Mouse (Mus musculus) kidney, adult 8-10 months (tissue): ENCODE measurements around the gene Bri3.

Experiments used
- DNase-seq, 2 experiments: peaks; one replicate each; pipeline ENCODE4 v3.0.0; 2022

Gene Bri3

DNA sequence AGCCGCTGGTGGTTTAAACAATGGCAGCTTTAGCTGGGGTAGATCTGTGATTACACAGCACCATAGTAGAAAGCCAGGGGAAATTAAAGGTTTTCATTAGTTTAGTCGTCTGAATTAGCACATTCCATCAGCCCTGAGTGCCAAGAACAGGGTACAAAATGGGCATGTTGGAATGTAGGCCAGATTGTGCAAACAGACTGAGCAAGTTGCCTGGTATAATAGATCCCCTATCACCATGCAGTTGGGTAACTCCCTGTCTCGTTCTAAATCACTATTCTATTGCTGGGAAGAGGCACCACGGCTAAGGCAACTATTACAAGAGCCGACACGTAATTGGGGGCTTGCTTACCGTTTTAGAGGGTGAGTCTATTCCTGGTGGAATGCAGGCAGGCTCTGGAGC lies 9.5 kb upstream of the Bri3 start:
- DNase-seq, result no peak

DNA sequence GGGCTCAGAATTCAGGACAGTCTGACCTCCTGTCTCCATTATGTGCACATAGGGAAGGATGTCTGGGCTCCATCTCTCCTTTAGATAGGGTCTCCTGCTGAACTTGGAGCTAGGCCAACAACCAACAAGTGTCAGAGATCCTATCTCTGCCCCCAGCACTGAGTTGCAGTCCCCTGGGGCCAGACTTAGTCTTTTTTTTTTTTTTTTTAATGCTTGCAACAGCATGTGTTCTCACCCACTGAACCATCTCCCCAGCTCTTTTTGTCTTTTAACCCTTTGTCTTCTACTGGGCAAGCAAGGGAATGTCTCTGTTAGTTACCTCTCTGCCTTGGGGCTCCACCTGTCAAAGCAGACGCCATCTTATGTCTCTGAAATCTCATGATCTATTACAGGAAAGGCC lies 5.3 kb upstream of the Bri3 start:
- DNase-seq, result no peak

DNA sequence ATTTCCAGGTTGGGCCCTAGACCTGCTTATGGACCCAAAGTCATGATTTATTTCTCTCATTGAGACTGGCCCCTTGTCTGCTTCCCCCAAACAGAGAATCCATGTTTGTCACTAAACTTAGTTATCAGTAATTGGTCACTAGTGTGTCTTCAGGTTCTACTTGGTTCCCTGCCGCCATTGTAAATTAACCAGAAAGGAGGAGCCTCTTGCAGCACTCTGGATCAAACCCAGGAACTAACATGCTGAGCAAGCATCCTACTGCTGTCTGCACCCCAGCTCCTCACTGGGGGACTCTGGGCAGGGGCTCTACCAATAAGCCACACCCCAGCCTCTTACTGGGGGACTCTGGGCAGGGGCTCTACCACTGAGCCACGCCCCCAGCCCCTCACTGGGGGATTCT lies 1.4 kb downstream of the Bri3 start:
- no peak for DNase-seq

DNA sequence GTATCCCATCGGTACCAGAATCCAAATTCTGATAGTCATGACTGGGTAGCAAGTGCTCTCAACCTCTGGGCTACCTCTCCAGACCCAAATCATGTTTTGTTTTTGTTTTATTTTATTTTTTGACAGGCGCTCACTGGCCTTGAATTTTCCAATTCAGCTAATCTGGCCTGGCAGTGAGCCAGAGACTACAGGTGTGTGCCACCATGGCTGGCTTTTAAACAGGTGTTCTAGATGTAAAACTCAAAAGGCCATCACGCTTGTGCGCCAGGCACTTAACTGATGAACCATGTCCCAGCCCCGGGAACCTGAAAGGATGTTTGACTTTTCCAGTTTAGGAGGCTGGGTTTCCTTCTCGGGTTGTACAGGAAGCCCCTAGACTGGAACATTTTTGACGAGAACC lies 2.4 kb downstream of the Bri3 start:
- no peak for DNase-seq

DNA sequence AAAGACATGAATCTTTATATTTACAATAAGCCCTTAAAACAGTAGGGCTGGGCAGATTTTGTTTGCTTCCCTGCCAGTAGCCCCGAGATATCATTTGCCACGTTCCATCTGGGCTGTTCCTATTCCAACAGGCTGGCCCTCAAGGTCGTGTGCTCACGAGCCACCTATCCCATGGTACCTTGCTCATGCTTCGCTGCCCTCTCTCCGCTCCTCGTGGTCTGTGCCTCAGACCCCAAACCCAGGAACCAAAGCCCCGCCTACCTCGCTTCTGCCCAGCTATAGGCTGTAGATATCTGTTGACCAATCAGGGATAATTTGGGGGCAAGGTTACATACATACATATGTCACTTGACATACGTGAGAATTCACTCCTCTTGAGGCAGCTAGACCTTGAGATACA lies 3.1 kb downstream of the Bri3 start:
- no peak for DNase-seq

DNA sequence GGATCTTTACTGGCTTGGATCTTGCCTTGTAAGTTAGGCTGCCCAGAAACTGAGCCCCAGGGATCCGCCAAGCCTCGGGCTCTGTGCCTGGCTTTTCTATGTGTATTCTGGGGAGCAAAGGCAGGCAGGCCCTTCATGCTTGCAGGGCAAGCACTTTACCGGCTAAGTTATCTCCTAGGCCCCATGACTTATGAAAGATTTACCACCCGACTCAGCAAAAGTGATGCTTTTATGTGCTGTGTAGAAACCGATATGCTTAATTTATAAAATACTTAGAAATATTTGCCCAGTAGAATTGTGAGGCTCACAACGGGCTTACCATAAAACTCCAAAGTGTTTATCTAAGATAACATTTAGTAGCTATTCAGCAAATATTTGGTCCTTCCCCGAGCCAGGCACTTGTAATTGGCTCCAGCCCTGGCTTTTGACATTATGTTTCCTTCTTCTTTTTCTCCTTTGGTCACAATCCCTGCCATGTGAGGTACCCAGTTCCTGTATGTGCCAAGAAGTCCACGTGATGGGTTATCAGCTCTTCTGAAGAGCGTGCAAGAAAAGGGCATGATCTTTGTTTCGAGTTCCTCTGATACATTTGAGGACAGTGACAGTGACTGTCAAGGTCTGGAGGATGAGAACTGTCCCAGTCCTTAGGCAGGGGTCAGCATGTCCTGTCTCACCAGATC lies 3.8 kb downstream of the Bri3 start:
- no peak for DNase-seq

DNA sequence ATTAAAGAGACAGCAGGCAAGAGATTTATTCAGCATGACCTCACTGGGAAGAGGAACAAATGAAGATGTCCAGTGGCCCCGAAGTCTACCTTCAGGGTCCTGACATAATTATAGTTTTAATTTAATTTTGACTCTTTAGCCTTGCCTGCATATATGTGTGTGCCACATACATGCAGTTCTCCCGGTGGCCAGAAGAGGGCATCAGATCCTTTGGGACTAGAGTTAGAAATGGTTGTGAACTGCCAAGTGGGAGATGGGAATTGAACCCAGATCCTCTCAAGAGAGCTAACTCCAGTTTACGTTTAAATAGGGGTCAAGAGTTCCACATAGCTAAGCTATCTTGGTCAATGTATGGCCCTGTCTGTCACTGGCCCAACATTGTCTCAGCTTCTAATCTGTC lies 5.6 kb downstream of the Bri3 start:
- no peak for DNase-seq

DNA sequence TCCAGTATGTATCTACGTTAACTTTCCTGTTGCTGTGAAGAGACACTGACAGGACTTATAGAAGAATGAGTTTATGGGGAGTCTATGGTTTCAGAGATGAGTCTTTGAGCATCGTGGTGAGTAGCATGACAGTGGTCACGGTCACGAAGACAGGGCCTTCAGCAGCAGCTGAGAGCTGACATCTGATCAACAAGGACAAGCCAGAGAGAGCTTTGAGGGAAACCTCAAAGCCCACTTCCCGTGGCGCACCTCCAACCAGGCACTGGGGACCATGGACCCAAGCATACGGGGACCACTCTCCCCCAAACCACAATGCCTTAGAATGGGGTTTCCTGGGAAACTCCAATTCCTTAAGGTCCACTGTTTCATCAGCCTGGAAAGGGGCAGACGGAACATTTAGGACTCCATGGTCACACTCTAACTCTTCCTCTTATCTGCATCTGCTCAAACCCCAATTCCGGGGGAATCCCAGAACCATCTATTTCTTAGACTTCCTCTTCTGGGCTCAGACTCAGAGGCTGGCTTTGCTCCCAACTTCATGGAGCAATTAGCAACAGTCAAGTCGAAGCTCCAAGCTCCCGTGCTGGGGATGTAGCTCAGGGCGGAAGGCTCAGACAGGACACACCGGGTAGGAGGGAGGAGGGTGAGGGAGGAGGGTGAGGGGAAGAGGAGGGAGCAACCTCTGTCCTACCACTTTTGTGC lies 7.8 kb downstream of the Bri3 start:
- no peak for DNase-seq

DNA sequence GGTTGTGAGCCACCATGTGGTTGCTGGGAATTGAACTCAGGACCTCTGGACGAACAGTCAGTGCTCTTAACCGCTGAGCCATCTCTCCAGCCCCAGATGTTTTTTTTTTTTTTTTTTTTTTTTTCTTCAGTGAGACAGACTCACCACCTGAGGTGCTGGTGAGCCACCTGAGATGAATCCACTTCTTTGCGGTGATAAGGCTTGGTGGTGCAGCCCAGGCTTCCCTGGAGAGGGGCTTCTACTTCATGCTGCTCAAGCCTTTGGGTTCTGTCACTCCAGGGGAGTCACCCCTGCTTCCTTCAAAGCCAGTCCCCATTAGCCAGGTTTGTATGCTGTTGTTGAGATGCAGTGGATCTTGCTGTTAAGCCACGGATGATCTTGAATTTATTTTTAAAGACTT lies 9.0 kb downstream of the Bri3 start:
- no peak for DNase-seq

DNA sequence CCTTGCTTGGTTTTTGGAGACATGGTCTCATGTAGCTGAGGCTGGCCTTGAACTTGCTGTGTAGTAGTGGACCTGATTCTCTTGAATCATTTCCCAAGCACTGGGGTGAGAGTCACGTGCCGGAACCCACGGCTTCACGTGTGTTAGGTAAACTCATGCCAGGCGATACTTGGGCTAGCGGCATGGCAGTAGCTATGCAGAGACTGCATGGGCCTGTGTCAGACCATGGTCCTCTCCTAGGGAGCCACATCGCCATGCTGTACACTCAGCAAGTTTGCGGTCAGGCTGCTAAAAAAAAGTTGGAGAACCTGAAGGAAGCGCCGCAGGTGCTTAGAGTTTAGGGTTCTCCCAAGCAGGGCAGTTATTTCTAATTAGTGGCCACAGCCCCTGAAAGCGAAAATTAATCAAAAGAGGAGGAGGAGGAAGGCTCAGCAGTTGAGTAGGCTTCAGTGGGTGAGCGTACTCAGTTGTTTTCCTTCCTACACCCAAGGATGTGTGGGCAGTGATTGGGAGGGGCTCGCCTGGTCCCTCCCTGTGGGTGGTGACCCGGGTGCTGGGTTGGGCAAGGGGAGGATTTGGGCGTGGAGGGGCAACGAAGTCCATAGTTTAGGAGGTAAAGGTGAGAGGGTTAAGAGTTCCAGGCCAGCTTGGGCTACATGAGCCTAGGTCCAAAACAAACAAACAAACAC lies 10.0 kb downstream of the Bri3 start:
- peak; percentile 87 to 90 for DNase-seq

DNA sequence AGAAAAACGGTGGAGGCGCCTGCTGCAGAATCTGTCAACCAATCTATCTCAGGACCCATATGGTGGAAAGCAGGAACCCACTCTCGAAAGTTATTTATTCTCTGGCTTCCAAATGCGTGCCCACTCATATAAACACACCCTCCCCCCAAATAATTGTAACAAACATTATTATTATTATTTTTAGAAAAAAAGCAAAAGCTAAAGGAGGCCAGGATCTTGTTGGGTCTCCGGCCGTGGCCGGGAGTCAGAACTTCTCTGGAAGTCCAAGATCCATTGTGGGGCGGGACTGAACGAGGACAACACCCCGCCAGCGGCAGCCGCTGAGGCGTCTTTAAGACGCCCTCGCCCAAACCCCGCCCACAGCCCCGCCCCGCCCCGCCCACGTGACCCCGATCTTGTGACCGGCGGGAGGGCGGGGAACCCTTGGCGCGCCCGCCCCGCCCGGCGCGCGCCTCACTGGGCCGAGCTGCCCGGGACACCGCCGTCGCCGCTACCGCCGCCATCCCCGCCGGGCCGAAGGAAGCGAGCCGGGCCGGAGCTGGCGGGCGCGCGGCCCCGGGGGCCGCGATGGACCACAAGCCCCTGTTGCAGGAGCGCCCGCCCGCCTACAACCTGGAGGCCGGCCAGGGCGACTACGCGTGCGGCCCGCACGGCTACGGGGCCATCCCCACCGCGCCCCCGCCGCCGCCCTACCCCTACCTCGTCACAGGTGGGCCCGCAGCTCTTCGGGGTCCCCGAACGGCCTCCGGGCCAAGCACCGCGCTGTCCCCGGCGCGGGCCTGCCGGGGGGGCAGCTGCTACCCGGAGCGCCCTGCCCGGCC lies 10.8 kb downstream of the Bri3 start:
- peak; percentile 87 to 92 for DNase-seq

DNA sequence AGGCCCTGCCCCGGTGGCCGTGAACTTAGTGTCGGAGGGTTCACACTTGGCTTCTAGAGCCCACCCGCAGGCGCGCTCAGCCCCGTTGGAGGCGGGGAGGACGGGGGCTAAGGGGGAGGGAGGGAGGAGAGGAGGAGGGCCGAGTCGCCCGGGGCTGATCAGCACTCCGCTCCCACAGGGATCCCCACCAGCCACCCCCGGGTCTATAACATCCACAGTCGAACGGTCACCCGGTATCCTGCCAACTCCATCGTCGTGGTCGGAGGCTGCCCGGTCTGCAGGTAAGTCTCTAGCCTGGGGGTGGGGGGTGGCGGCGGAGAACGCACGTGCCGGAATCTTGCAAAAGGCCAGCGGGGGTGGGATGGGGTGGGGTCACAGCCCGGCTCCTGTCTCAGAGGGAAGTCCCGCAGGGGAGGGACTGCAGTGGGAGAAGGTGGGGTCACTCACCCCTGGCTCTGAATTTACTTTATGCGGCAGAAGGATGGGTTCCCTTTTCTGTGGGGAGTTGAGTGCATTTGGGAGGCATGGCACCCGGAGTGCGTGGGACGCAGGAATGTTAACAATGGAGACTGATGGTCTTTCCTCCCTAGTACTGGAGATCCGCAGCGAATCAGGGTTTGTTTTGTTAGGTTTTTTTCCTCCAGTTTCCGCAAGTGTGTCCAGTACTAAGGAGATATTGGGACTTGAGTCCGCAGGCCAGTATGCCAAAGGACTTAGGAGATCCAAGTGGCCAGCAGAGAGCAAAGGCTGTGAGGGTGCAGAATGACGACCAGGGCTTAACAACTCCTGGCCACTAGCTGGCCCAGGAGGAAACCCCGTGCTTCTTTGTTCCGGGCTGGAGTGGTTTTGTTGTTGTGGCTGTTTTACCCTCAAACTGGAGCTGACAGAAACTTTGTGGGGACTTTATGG lies 11.6 kb downstream of the Bri3 start:
- peak; percentile 57 for DNase-seq

DNA sequence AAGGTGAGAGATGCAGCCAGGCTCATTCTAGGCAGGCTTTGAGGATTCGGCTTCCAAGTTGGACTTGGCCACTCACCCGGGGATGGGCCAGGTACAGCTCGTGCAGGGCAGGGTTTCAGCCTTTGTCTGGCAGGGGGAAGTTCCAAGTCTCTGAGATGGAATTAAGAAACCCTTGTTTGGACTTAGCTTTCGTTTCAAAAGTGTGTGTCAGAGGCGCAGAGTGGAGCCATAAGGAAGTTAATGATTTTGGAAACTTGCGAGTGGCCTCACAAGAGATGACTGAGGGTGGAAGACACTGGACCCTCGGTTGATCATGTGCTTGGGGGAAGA lies 12.3 kb downstream of the Bri3 start:
- DNase-seq, result peak in 1 of 2 experiments; percentile 53

DNA sequence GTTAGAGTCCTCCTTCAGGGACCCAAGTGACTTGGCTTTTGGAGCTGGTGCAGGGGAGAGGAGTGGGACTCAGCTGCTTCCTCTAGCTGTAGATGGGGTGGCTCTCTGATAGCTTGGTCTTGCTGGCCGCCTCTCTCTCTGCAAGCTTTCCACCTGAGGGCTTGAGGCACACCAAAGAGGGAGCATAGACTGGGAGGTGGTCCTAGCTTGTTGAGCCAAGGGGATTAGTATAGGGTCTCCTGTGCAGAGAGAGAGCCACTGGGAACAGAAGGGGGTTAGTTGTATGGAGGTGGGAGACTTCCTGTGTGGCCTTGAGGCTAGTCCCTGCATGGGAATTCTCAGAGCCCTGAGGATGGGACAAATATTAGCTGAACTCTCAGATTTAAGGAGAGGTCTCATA lies 12.7 kb downstream of the Bri3 start:
- no peak for DNase-seq

DNA sequence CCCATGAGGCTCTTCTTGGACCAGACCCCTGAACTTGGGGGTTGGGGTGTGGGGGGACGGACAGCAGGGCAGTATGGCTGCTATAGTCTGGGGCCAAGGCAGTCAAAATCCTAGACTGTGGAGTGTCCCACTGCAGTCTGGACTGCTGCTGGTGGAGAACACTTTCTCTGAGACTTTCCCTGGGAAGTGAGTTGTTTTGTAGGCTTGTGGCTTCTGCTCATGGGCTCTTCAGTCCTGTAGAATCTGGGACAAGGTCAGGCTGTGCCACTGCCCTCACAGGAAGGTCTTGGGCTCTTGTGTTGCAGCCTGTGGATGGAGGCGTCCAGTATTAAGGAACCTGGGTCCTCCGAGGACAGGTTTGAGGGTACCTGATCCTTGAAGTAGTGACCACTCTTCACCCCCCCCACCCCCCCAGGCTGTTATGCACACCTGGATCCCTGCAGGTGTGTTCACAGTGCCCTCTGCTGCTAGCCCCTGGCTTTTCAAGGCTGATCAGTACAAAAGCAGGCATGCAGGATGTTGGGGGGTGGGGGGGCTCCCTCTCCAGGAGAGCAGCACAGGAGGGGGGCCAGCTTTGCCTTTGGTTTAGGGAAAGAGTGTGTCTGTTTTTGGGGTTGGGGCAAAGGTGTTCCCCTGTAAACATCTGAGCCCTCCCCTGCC lies 13.3 kb downstream of the Bri3 start:
- no peak for DNase-seq

DNA sequence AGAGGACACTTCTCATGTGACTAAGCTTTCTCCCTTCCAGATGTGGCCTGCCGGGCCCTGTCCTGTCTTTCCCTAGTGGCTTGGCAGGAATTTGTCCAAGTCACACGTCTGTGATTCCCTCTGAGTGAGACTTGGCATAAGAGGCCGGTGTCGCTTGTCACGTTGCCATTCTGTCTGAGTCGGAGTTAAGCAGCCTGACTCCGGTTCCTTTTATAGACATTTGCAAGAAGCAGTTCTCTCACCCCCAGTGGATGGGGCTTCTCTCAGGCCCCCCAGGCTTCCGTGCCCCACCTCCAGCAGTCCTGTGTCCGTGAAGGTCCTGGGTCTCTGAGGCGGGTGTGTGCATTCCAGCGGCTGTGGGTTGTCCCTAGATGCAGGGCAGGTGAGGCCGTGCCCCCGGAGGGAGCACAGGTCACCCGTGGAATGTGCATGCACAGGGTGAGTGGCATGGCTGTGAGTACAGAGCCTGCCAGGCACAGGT lies 13.9 kb downstream of the Bri3 start:
- peak; percentile 81 to 86 for DNase-seq

DNA sequence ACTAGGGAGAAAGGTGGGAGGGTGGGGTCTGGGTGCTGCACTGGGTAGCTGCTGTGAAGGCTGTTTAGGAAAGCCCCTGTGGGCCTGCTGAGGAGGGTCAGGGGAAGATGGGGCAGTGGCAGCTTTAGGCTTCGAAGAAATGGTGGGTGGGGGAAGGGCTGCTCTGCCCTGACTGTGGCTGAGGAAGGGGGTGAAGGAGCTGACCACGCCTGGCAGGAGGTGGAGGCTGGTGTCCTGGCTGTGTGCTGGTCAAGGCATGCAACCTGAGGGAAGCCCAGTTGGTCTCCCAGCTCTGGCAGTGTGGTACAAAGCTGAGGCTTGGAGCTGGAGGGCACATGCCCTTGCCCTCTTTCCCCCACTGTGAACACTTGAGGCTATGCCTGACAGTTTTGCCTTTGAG lies 14.4 kb downstream of the Bri3 start:
- peak in 1 of 2 experiments; percentile 54 for DNase-seq

DNA sequence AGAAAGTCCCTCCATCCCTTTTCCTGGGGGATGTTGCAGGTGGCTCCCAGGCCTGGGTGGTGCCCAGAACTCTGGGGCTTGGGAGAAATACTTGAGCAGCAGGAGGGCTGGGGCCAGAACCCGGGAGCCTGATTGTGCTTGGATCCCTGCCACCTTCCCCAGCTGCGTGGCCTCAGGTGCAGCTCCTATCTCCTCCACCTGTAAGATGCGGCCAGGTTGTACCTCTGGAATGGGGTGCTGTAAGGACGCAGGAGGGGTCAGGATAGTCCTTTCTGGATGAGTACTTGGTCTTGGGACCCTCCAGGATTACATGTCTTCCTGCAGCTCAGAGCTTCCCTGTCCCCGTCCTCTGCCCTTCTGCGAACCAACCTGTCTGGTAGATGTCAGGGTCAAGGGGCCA lies 15.0 kb downstream of the Bri3 start:
- no peak for DNase-seq

DNA sequence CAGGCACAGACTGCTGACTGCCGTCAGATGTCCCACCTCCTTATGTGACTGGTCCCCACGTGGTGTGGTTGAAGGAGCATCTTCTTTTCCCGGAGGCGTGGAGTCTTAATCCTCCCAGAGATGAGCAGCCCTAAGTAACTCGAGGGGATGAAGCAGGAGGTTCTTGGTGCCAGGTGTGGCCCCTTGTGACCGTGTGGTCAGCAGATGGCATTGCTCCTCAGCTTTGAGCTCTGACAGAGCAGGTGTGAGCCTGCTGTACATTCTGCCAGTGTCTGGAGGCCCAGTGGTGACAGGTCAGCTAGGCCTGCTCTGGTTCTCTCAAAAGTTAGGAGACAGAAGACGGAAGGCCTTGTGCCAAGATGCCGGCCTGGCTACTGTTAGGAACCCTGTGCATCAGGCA lies 16.2 kb downstream of the Bri3 start:
- DNase-seq, result no peak

DNA sequence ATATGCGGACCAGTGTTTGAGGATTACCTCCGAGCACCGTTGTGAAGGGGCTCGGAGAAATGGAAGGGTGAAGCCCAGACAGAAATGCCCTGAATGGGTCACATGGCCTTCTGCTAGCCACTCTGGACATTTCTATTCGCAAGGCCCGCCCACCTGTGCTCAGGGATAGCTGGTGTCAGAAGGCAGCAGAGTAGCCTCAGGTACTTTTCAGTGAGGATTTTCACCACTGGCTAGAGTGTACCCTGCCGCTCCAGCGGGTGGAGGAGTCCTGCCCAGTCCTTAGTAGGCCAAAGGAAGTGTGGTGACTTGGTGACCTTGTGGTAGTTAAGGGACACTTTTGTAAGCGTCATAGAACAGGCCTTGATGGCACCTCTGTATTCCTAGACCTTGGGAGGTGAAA lies 17.1 kb downstream of the Bri3 start:
- DNase-seq, result no peak

DNA sequence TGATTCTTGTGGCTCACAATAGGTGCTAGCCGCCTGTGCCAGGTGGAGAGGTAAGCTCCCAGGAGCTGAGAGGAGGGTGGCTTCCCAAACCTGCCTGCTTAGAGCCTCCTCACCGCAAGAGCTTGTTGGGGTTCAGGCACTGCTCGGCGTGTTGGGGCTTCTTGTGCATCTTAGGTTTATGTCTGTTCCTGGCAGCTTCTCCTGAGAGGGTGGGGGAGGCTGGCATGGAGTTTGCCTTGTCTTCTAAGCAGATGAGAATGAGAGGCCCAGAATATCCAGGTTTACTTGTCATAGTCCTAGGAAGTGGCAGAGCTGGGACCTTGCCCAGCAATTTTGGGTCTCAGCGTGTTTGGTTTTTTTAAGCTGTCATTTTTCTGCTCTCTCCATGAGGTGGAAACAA lies 17.6 kb downstream of the Bri3 start:
- DNase-seq, result no peak

DNA sequence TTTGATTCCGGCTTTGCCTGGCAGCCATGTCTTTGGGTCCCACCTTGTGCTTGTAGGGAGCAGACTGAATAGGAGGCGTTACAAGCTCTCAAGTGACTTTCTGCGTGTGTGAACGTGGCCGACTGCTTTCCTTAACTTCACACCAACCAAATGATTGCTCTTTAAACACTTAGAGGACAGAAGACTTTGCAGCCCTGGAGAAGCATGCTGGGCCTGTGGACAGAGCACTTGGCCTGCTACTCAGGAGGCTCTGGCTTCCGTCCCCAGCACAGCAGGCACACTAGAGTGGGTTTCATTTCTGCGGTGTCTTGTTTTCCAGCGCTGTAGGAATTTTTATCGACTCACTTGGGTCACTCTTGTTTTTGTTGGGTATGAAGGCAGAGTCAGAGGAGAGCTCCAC lies 18.8 kb downstream of the Bri3 start:
- DNase-seq, result no peak
